Mouse (Mus musculus): ENCODE measurements at regions not wholly inside any gene's neighbourhood (a gene's known extent, or its start where the extent isn't known, plus 50 kb on each side); places are given as distances from the start of the nearest gene placed in this dataset.

DNA sequence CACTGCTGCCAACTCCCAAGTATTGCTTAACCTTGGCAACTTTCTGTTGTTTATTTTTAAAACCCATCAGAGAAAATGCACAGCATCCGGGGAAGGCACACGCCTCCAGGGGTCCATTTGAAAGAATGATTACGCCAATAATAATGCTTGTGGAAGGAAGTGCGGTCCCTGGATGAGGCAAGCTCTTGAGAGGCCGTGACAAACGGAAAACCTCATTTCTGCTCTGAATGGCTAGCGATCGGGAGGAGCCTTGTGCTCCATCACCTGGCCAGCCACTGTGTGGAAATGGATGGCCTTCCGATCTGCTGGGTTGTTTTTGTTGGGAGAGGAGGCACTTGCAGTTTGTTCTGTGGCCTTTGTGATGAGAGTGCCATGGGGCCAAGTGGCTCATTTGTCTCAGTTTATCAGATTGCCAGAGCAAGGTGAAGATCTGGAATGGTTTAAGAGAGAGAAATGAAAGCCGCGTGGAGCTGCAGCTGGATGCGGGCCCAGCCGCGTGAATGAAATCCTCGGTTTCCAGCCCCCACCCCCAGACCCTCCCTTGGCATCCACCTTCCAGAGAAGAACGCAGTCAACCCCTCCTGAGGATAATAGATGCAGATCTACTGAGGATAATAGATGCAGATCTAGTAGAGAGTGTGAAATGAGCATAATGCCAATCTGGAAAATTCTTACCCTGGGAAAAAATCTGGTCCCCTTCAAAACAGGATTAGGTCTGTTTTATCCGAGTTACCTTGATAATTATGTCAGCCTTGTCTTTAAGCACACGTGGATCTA lies 192.7 kb upstream of the Npvf start:
- no peaks in the 10 kb centered on the region for H3K27me3 ChIP-seq (ENCODE audit: poor library complexity, severe bottlenecking)
- H3K36me3 ChIP-seq (replicated peaks) = no peaks in the 10 kb centered on the region
- no peak for DNase-seq (ENCODE audit: extremely low spot score, low spot score)
- H3K4me1 ChIP-seq = no peaks in the 10 kb centered on the region
- H3K27ac ChIP-seq = 0 out of 2 replicates have a peak overlapping the region, but pooled peaks have one; percentile 5
- H3K4me3 ChIP-seq = no peak overlapping the region
- 83% methylated on average over 18 of the region's 18 CpGs for WGBS
- no peaks in the 10 kb centered on the region for H3K9me3 ChIP-seq

DNA sequence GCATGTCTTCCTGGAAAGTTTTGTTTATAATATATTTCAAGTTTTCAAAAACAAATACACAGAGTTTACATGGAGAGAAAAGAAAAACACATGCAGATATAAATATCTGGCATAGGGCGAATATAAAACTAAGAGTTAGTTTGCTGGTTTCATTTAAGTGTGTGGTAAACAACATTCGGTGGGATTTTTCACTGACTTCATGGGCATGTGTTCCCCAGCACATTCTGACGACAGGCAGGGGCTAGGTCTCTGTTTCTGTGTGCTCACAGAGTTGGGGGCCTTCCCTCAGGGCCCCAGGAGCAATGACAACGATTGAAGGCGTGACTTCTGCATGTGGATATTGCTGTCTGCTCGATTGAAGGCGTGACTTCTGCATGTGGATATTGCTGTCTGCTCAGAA lies 193.3 kb upstream of the Npvf start:
- H3K4me1 ChIP-seq = no peaks in the 10 kb centered on the region
- H3K27ac ChIP-seq = no peak overlapping the region
- no peaks in the 10 kb centered on the region for H3K27me3 ChIP-seq (ENCODE audit: poor library complexity, severe bottlenecking)
- no peaks in the 10 kb centered on the region for H3K36me3 ChIP-seq (replicated peaks)
- no peak overlapping the region for H3K4me3 ChIP-seq
- H3K9me3 ChIP-seq = no peaks in the 10 kb centered on the region
- DNase-seq (ENCODE audit: extremely low spot score, low spot score) = no peak
- 90% methylated on average over 7 of the region's 7 CpGs for WGBS

DNA sequence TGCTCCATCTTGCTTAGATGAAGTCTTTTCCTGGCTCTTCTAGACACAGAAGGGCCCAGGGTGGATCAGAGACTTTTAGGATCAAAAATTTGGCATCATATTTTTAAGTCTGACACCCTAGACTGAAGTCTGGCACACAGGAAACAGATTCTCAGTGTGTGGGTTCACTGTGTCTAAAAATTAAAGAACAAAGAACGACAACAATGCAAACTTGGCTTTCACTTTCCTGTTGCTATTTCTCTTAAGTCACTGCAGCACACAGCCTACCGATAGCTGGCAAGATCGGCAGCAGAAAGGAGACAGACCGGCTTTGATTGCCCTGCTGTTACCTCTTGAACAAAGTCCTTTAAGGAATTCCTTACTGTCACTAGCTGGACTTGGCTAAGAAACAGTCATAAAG lies 204.9 kb upstream of the Npvf start:
- Histone ChIP-seq H3K36me3 (replicated peaks) (no peaks in the 10 kb centered on the region), H3K4me3 (no peak overlapping the region), H3K4me1 (no peaks in the 10 kb centered on the region), H3K9me3 (no peaks in the 10 kb centered on the region), H3K27me3 (ENCODE audit: poor library complexity, severe bottlenecking) (no peaks in the 10 kb centered on the region), H3K27ac (no peak overlapping the region)
- DNase-seq (ENCODE audit: extremely low spot score, low spot score) = no peak
- WGBS = 90% methylated on average over 4 of the region's 4 CpGs

GRCm38 (mm10) chr6:50877991-50878390 lies 223.8 kb upstream of the Npvf start:
- WGBS = 79% methylated on average over 5 of the region's 5 CpGs
- H3K27me3 ChIP-seq (ENCODE audit: poor library complexity, severe bottlenecking) = no peaks in the 10 kb centered on the region
- H3K4me1 ChIP-seq = peaks cover 10% of the 10 kb centered on the region; the same call in 1 of the 2 replicates
- DNase-seq (ENCODE audit: extremely low spot score, low spot score) = no peak
- no peaks in the 10 kb centered on the region for H3K9me3 ChIP-seq
- no peaks in the 10 kb centered on the region for H3K36me3 ChIP-seq (replicated peaks)
- no peak overlapping the region for H3K27ac ChIP-seq
- no peak overlapping the region for H3K4me3 ChIP-seq

- no peaks in the 10 kb centered on the region for H3K9me3 ChIP-seq
- WGBS = 68% methylated on average over 3 of the region's 3 CpGs
- no peak overlapping the region for H3K27ac ChIP-seq
- no peaks in the 10 kb centered on the region for H3K36me3 ChIP-seq (replicated peaks)
- H3K4me3 ChIP-seq = no peak overlapping the region
- H3K4me1 ChIP-seq = peaks cover 10% of the 10 kb centered on the region; the same call in 1 of the 2 replicates
- no peaks in the 10 kb centered on the region for H3K27me3 ChIP-seq (ENCODE audit: poor library complexity, severe bottlenecking)
- DNase-seq (ENCODE audit: extremely low spot score, low spot score) = no peak
Measured at GRCm38 (mm10) chr6:50882298-50882697, 228.1 kb upstream of the Npvf start.

GRCm38 (mm10) chr6:50882759-50883158 lies 228.5 kb upstream of the Npvf start:
- Histone ChIP-seq H3K9me3 (no peaks in the 10 kb centered on the region), H3K4me3 (no peak overlapping the region), H3K36me3 (replicated peaks) (no peaks in the 10 kb centered on the region), H3K27ac (no peak overlapping the region), H3K4me1 (peaks cover 10% of the 10 kb centered on the region; the same call in 1 of the 2 replicates), H3K27me3 (ENCODE audit: poor library complexity, severe bottlenecking) (no peaks in the 10 kb centered on the region)
- 80% methylated on average over 4 of the region's 4 CpGs for WGBS
- no peak for DNase-seq (ENCODE audit: extremely low spot score, low spot score)

DNA sequence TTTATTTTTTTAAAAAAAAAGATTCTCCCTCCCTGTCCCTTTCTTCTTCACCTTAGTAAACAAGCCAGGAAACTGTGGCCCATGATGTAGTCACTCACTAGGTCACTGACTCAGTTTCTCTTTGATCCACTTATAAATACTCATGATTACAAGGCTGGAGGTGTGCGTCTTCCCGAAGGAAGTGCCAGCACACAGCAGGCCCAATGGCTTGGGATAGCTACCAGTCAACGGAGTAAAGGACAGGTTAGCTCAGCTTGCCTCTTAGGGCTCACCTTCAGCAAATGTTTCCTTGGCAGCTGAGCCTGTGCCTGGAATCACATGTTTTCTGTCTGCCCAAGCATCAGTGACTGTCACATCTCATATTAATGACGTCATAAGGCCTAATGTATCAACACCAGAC lies 230.8 kb upstream of the Npvf start:
- H3K4me3 ChIP-seq = no peak overlapping the region
- H3K27ac ChIP-seq = no peak overlapping the region
- H3K4me1 ChIP-seq = peaks cover 11% of the 10 kb centered on the region
- no peak for DNase-seq (ENCODE audit: extremely low spot score, low spot score)
- WGBS = 94% methylated on average over 4 of the region's 4 CpGs
- no peaks in the 10 kb centered on the region for H3K9me3 ChIP-seq
- no peaks in the 10 kb centered on the region for H3K36me3 ChIP-seq (replicated peaks)
- H3K27me3 ChIP-seq (ENCODE audit: poor library complexity, severe bottlenecking) = no peaks in the 10 kb centered on the region

GRCm38 (mm10) chr6:50885771-50886360 lies 231.6 kb upstream of the Npvf start:
- H3K4me1 ChIP-seq = peaks cover 19% of the 10 kb centered on the region
- no peaks in the 10 kb centered on the region for H3K36me3 ChIP-seq (replicated peaks)
- no peak overlapping the region for H3K4me3 ChIP-seq
- WGBS = 92% methylated on average over 8 of the region's 8 CpGs
- H3K9me3 ChIP-seq = no peaks in the 10 kb centered on the region
- no peak for DNase-seq (ENCODE audit: extremely low spot score, low spot score)
- no peak overlapping the region for H3K27ac ChIP-seq
- H3K27me3 ChIP-seq (ENCODE audit: poor library complexity, severe bottlenecking) = 0 out of 2 replicates have a peak, but pooled peaks cover 2% of the 10 kb centered on the region

GRCm38 (mm10) chr6:50890370-50891204 lies 236.3 kb upstream of the Npvf start:
- 37% methylated on average over 25 of the region's 25 CpGs for WGBS
- Histone ChIP-seq H3K4me1 (peaks cover 31% of the 10 kb centered on the region), H3K4me3 (peak overlapping the region; percentile 29), H3K27ac (peak overlapping the region; percentile 69), H3K27me3 (ENCODE audit: poor library complexity, severe bottlenecking) (0 out of 2 replicates have a peak, but pooled peaks cover 5% of the 10 kb centered on the region), H3K9me3 (no peaks in the 10 kb centered on the region), H3K36me3 (replicated peaks) (no peaks in the 10 kb centered on the region)
- peak; percentile 56 for DNase-seq (ENCODE audit: extremely low spot score, low spot score)

DNA sequence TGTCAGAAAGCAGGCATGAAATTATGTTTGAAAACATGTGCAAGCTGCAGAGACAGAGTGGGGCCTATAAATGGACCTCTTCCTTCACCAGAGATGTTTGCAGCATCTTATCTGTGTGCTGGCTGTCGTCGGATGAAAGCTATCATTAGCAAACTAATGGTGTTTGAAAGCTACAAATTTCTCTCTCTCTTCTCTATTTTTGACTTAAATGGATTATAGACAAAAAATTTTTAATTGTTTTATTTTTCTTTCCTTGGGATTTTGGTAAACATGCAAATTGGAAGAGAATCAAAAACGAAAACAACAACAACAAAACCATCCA lies 236.9 kb upstream of the Npvf start:
- no peak for DNase-seq (ENCODE audit: extremely low spot score, low spot score)
- peak overlapping the region; percentile 29 for H3K4me3 ChIP-seq
- 74% methylated on average over 3 of the region's 3 CpGs for WGBS

DNA sequence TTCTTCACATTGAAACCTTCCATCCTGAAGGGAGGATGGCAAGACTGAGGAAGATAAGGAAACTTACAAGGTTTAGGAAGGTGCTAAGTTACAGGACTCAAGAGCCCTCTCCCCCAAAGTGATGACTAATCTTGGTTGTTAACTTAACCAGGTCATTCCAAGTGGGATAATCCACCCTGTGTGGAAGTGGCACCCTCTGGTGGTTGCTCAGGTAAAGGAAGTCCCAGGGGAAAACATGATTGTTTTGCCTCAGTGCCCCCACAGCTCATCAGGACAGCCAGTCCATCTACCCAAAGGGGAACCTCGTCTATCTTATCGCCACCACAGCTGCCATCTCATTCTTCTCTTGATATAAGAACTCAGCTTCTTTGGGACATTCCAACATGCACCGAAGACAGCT lies 244.6 kb upstream of the Npvf start:
- Histone ChIP-seq H3K9me3 (no peaks in the 10 kb centered on the region), H3K27ac (no peak overlapping the region), H3K4me3 (no peak overlapping the region), H3K36me3 (replicated peaks) (no peaks in the 10 kb centered on the region), H3K4me1 (peaks cover 5% of the 10 kb centered on the region; the same call in 1 of the 2 replicates), H3K27me3 (ENCODE audit: poor library complexity, severe bottlenecking) (no peaks in the 10 kb centered on the region)
- 96% methylated on average over 3 of the region's 3 CpGs for WGBS
- no peak for DNase-seq (ENCODE audit: extremely low spot score, low spot score)

More for the DNA sequence above, 236.9 kb upstream of the Npvf start:
- Histone ChIP-seq H3K27me3 (ENCODE audit: poor library complexity, severe bottlenecking) (0 out of 2 replicates have a peak, but pooled peaks cover 5% of the 10 kb centered on the region), H3K27ac (peak overlapping the region; percentile 69), H3K9me3 (no peaks in the 10 kb centered on the region), H3K4me1 (peaks cover 31% of the 10 kb centered on the region), H3K36me3 (replicated peaks) (no peaks in the 10 kb centered on the region)

DNA sequence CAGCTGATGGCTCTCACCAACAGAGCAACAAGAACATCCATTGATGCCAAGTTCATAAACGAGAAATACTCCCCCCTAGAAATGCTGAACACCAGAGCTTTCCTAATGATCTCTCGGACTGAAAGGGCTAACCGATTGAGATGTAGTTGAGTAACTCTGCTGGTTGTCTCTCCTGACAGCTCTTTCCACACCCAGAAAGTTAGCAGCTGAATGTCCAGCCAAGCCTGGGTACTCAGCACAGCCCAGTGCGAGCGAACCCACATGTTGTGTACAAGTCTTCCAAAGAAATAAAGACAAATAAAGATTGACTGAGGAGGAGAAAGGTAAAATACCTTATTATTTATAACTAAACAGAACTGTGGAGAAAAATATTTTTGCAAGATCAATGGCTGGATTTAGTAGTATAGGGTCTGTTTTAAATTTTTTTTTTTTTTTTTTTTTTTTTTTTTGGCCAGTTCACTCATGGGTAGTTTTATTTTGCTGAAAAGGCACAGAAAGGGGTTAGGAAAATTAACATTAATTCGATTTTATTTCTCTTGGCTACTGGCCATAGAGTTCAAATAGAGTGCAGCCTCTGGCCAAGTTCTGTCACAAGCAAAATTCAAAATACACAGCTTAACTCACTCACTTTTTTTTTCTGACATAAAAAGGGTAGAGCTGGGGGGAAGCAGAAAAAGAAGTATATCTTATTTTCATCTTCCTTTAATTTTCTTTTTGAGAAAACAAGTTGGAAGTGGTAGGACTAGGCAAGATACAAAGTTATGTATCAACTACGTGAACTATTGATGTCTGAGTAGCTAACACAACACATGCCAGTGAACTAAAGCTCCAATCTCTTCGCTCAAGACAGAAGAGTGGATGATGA lies 261.2 kb upstream of the Npvf start:
- Histone ChIP-seq H3K36me3 (replicated peaks) (no peaks in the 10 kb centered on the region), H3K27ac (no peak overlapping the region), H3K4me3 (no peak overlapping the region), H3K4me1 (no peaks in the 10 kb centered on the region), H3K27me3 (ENCODE audit: poor library complexity, severe bottlenecking) (no peaks in the 10 kb centered on the region), H3K9me3 (no peaks in the 10 kb centered on the region)
- 86% methylated on average over 8 of the region's 8 CpGs for WGBS
- no peak for DNase-seq (ENCODE audit: extremely low spot score, low spot score)

Measured in forebrain, embryonic 10.5 days (tissue).